Mouse (Mus musculus): ENCODE measurements around the gene Arf1.

GRCm38 (mm10) chr11:59232797-59233196, 4.7 kb upstream of the Arf1 start:
- no peak for TF ChIP-seq POLR2A (IDR thresholded peaks at IDR 0.05; ENCODE audit: extremely low read depth, insufficient read depth, low read length)
- TF ChIP-seq CTCF (IDR thresholded peaks at IDR 0.05; ENCODE audit: low read depth, low read length), result no peak
